Mouse (Mus musculus) neural tube, embryonic 12.5 days (tissue): Measurements from ENCODE around the gene Capg. TPM values are rescaled to one million over a fixed set of nuclear protein-coding genes. Genes with fewer than 3 reads are reported as not detected.

ENCODE experiments used
- ATAC-seq: fragments of 200-750 bp; cut with Nextera tagmentation; 2 replicates; pipeline ENCODE4 v1.8.0; 2017; ENCODE audit warnings: low read depth, mild to moderate bottlenecking, moderate TSS enrichment, moderate library complexity; ENCODE audit not compliant: low FRiP score
- H3K27ac ChIP-seq: fragments of 300-500 bp; sonication (generic); 2 replicates; pipeline ENCODE4 v1.5.1; 2016
- H3K27me3 ChIP-seq: fragments of 300-500 bp; sonication (generic); replicated peaks from 2 replicates; pipeline ENCODE4 v1.6.1; 2016; ENCODE audit warnings: mild to moderate bottlenecking
- H3K36me3 ChIP-seq: fragments of 300-500 bp; sonication (generic); 2 replicates; pipeline ENCODE4 v1.6.1; 2016; ENCODE audit warnings: mild to moderate bottlenecking
- H3K4me1 ChIP-seq: fragments of 300-500 bp; sonication (generic); 2 replicates; pipeline ENCODE4 v1.6.1; 2016
- H3K4me2 ChIP-seq: fragments of 300-500 bp; sonication (generic); replicated peaks from 2 replicates; pipeline ENCODE4 v1.6.1; 2016; ENCODE audit warnings: mild to moderate bottlenecking
- H3K4me3 ChIP-seq: fragments of 300-500 bp; sonication (generic); 2 replicates; pipeline ENCODE4 v1.5.1; 2016
- H3K9ac ChIP-seq: fragments of 300-500 bp; sonication (generic); 2 replicates; pipeline ENCODE4 v1.6.1; 2016; ENCODE audit warnings: mild to moderate bottlenecking
- H3K9me3 ChIP-seq: fragments of 300-500 bp; sonication (generic); 2 replicates; pipeline ENCODE4 v1.6.1; 2016; ENCODE audit warnings: mild to moderate bottlenecking
- WGBS: fragments of 180-500 bp; shearing (Covaris S2); methylation state at CpG from one replicate; pipeline ENCODE4 v1.1.7; 2016; 5-methylcytosine and 5-hydroxymethylcytosine counted together
- polyA plus RNA-seq: library from polyadenylated mRNA; unstranded; fragments of >200 nt; fragmentation: Nextera tagmentation; extraction: Ambion mirVana; gene quantifications from 2 replicates; pipeline ENCODE4 v1.2.1, GENCODE M21; 2016

Gene Capg
- polyA plus RNA-seq, 1 experiment from 2014 or later = 11.6 TPM

- Histone ChIP-seq H3K4me3 (no peak overlapping the region), H3K4me2 (no peak overlapping the region), H3K27me3 (no peaks in the 10 kb centered on the region), H3K9ac (no peak overlapping the region), H3K27ac (no peak overlapping the region), H3K9me3 (no peaks in the 10 kb centered on the region), H3K4me1 (no peaks in the 10 kb centered on the region), H3K36me3 (peaks cover 10% of the 10 kb centered on the region; the same call in 1 of the 2 replicates)
- ATAC-seq = no peak
- 84% methylated on average over 11 of the region's 11 CpGs for WGBS
These were observed 40.0 kb downstream of the Capg start for GRCm38 (mm10) chr6:72584154-72584553.

- Histone ChIP-seq H3K9me3 (no peaks in the 10 kb centered on the region), H3K4me2 (no peak overlapping the region), H3K36me3 (no peaks in the 10 kb centered on the region), H3K27ac (no peak overlapping the region), H3K27me3 (no peaks in the 10 kb centered on the region), H3K4me1 (no peaks in the 10 kb centered on the region), H3K4me3 (no peak overlapping the region), H3K9ac (no peak overlapping the region)
- ATAC-seq = no peak
- 92% methylated on average over 3 of the region's 3 CpGs for WGBS
These were observed 42.5 kb downstream of the Capg start for GRCm38 (mm10) chr6:72586701-72587100.

DNA sequence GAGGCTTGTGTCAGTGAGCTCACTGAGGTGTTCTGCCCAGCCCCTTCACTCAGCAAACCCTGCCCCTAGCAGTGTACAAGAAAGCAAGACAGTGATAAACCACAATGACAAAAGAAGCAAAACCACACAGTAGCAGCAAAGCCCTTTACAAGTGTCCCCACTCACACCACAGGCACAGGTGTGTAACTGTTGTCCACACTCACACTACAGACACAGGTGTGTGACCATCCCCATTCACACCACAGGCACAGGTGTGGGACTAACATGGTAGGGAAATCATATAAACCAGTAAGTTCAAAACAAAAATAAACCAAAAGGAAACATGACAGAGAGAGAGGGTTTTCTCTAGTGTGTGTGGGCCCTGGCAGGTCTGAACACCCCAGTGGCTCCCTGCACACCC lies 44.1 kb downstream of the Capg start:
- H3K27ac ChIP-seq = no peak overlapping the region
- H3K4me2 ChIP-seq = no peak overlapping the region
- no peak for ATAC-seq
- H3K27me3 ChIP-seq = no peaks in the 10 kb centered on the region
- H3K36me3 ChIP-seq = no peaks in the 10 kb centered on the region
- H3K4me3 ChIP-seq = no peak overlapping the region
- no peaks in the 10 kb centered on the region for H3K9me3 ChIP-seq
- H3K9ac ChIP-seq = no peak overlapping the region
- H3K4me1 ChIP-seq = no peaks in the 10 kb centered on the region

GRCm38 (mm10) chr6:72590111-72590510 lies 45.9 kb downstream of the Capg start:
- Histone ChIP-seq H3K9ac (no peak overlapping the region), H3K4me1 (no peaks in the 10 kb centered on the region), H3K4me2 (no peak overlapping the region), H3K36me3 (no peaks in the 10 kb centered on the region), H3K4me3 (no peak overlapping the region), H3K9me3 (no peaks in the 10 kb centered on the region), H3K27ac (no peak overlapping the region), H3K27me3 (no peaks in the 10 kb centered on the region)
- ATAC-seq = no peak

GRCm38 (mm10) chr6:72593011-72593803 lies 49.0 kb downstream of the Capg start:
- no peaks in the 10 kb centered on the region for H3K27me3 ChIP-seq
- no peaks in the 10 kb centered on the region for H3K9me3 ChIP-seq
- H3K9ac ChIP-seq = no peak overlapping the region
- 86% methylated on average over 6 of the region's 6 CpGs for WGBS
- H3K4me3 ChIP-seq = no peak overlapping the region
- no peak overlapping the region for H3K27ac ChIP-seq
- no peak overlapping the region for H3K4me2 ChIP-seq
- ATAC-seq = no peak
- H3K36me3 ChIP-seq = no peaks in the 10 kb centered on the region
- H3K4me1 ChIP-seq = peaks cover 10% of the 10 kb centered on the region

GRCm38 (mm10) chr6:72593914-72594313 lies 49.7 kb downstream of the Capg start:
- Histone ChIP-seq H3K4me3 (no peak overlapping the region), H3K4me2 (no peak overlapping the region), H3K4me1 (peaks cover 15% of the 10 kb centered on the region), H3K9me3 (no peaks in the 10 kb centered on the region), H3K27ac (no peak overlapping the region), H3K9ac (no peak overlapping the region), H3K36me3 (no peaks in the 10 kb centered on the region), H3K27me3 (no peaks in the 10 kb centered on the region)
- no peak for ATAC-seq
- WGBS = 71% methylated on average over 5 of the region's 5 CpGs

DNA sequence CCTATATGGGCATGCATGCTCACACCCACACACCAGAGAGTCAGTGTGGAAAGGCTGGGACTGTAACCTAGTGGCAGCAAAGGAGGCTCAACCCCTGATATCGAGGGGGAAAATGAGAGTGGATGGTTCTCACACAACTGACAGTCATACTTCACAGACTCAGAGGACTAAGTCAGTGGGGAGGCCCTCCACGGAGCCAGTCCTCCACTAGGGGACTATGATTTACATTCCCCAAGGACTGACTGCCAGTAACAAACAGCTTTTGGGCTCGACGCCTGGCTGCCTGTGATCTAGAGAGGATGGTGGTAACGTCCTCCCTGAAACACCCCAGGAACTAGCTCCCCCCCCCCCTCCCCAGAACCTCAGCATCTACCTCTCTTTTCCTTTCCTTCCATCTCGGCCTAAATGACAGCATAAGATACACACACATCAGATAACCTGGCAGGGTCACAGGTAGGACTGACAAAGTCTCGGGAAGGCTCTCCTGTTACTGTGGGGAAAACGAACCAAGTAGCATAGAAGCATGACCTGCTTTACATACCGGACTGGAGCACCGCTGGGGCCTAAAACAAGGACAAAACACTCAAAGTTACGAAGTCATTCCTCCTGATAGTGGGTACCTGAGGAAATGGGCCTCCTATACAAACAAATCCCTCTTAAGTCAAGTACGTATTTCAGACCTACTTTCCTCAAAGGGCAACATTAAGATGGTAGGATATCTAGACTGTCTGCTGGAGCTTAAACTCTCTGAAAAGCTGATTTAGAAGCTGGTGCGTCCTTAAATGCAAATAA lies 53.1 kb downstream of the Capg start:
- Histone ChIP-seq H3K4me1 (peaks cover 18% of the 10 kb centered on the region), H3K9me3 (no peaks in the 10 kb centered on the region), H3K4me3 (peak overlapping the region; percentile 54), H3K4me2 (peak overlapping the region; percentile 69), H3K36me3 (no peaks in the 10 kb centered on the region), H3K9ac (peak overlapping the region; percentile 69), H3K27me3 (no peaks in the 10 kb centered on the region), H3K27ac (no peak overlapping the region)
- ATAC-seq = no peak
- 50% methylated on average over 13 of the region's 13 CpGs for WGBS

- WGBS = 1% methylated on average over 38 of the region's 38 CpGs
- no peaks in the 10 kb centered on the region for H3K27me3 ChIP-seq
- H3K4me2 ChIP-seq = peak within 1 kb of the TSS; percentile 69
- no peaks in the 10 kb centered on the region; the same call in 1 of the 2 replicates for H3K36me3 ChIP-seq
- no peaks in the 10 kb centered on the region for H3K9me3 ChIP-seq
- peaks cover 18% of the 10 kb centered on the region for H3K4me1 ChIP-seq
- peak within 1 kb of the TSS; percentile 54 for H3K4me3 ChIP-seq
- H3K27ac ChIP-seq = no peak within 1 kb of the TSS
- H3K9ac ChIP-seq = peak within 1 kb of the TSS; percentile 69
- peak; percentile 91 for ATAC-seq
These were observed 54.0 kb downstream of the Capg start, which contains the start of the genes Elmod3 and Retsat for GRCm38 (mm10) chr6:72597956-72598753. TSS of gene Elmod3 (minus strand) at chr6:72598413. TSS of gene Retsat (plus strand) at chr6:72598475.

GRCm38 (mm10) chr6:72598791-72599557 lies 54.8 kb downstream of the Capg start:
- H3K9me3 ChIP-seq = no peaks in the 10 kb centered on the region
- peak overlapping the region; percentile 54 for H3K4me3 ChIP-seq
- peak; percentile 8; the same call in 1 of the 2 replicates for ATAC-seq
- H3K4me1 ChIP-seq = peaks cover 18% of the 10 kb centered on the region
- H3K36me3 ChIP-seq = peaks cover 5% of the 10 kb centered on the region; the same call in 1 of the 2 replicates
- H3K4me2 ChIP-seq = peak overlapping the region; percentile 69
- no peak overlapping the region for H3K27ac ChIP-seq
- 56% methylated on average over 12 of the region's 12 CpGs for WGBS
- H3K9ac ChIP-seq = peak overlapping the region; percentile 69
- no peaks in the 10 kb centered on the region for H3K27me3 ChIP-seq

DNA sequence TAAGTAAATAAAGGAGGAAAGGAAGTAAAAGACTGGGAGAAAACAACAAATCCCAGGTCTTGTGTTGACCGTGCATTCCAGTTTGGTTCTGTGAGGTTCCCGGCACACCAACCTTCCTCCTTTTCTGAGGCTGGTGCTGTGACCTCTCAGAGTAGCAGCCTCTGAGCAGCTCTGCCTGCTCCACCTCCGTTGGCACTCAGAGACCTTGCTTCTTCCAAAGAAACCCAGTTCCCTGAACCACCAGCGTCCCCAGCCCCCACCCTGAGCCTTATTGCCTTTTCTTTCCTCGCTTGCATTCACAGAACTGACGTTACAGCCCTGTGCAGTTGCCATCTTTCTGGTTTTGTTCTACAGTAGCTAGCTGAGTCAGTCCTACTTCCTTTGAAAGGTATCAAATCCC lies 56.0 kb downstream of the Capg start:
- H3K4me1 ChIP-seq = peaks cover 18% of the 10 kb centered on the region
- H3K4me3 ChIP-seq = no peak overlapping the region
- H3K36me3 ChIP-seq = peaks cover 12% of the 10 kb centered on the region; the same call in 1 of the 2 replicates
- WGBS = 78% methylated on average over 6 of the region's 6 CpGs
- no peak for ATAC-seq
- no peaks in the 10 kb centered on the region for H3K27me3 ChIP-seq
- H3K4me2 ChIP-seq = no peak overlapping the region
- no peaks in the 10 kb centered on the region for H3K9me3 ChIP-seq
- no peak overlapping the region for H3K9ac ChIP-seq
- H3K27ac ChIP-seq = no peak overlapping the region

- Histone ChIP-seq H3K4me2 (no peak overlapping the region), H3K4me3 (no peak overlapping the region), H3K27me3 (no peaks in the 10 kb centered on the region), H3K9me3 (no peaks in the 10 kb centered on the region), H3K9ac (no peak overlapping the region), H3K27ac (no peak overlapping the region), H3K4me1 (peaks cover 18% of the 10 kb centered on the region), H3K36me3 (peaks cover 15% of the 10 kb centered on the region; the same call in 1 of the 2 replicates)
- WGBS = 87% methylated on average over 12 of the region's 12 CpGs
- no peak for ATAC-seq
These were observed 56.6 kb downstream of the Capg start for GRCm38 (mm10) chr6:72600771-72601170.
